Mouse (Mus musculus) bone marrow macrophage, adult 2 months (primary cell): ENCODE data around the gene Rnf4. TPM values are rescaled to one million over a fixed set of nuclear protein-coding genes. Genes with fewer than 3 reads are reported as not detected.

Experiments
- H3K27ac ChIP-seq: 2 replicates; pipeline ENCODE4 v1.5.1; 2012; ENCODE audit warnings: low read depth, low read length; ENCODE audit not compliant: insufficient read depth
- H3K4me1 ChIP-seq: 2 replicates; pipeline ENCODE4 v1.6.1; 2012; ENCODE audit warnings: low read length; ENCODE audit not compliant: control insufficient read depth, insufficient read depth
- H3K4me3 ChIP-seq: 2 replicates; pipeline ENCODE4 v1.5.1; 2012; ENCODE audit warnings: mild to moderate bottlenecking, low read length, moderate library complexity; ENCODE audit not compliant: insufficient read depth
- CTCF ChIP-seq: IDR thresholded peaks from 2 replicates; pipeline ENCODE4 v1.5.1; 2012; ENCODE audit warnings: low read depth, mild to moderate bottlenecking, low read length, moderate library complexity
- POLR2A ChIP-seq: IDR thresholded peaks from 2 replicates; pipeline ENCODE4 v1.6.1; 2012; ENCODE audit warnings: mild to moderate bottlenecking, low read depth, low read length, borderline replicate concordance
- polyA plus RNA-seq: library from polyadenylated mRNA; stranded (reverse); fragments of >200 nt; gene quantifications from 2 replicates; pipeline ENCODE4 v1.2.4, GENCODE M21; 2012; ENCODE audit not compliant: missing spikeins, insufficient read depth, insufficient read length

Gene Rnf4
- polyA plus RNA-seq, 1 experiment = 66.4 TPM

DNA sequence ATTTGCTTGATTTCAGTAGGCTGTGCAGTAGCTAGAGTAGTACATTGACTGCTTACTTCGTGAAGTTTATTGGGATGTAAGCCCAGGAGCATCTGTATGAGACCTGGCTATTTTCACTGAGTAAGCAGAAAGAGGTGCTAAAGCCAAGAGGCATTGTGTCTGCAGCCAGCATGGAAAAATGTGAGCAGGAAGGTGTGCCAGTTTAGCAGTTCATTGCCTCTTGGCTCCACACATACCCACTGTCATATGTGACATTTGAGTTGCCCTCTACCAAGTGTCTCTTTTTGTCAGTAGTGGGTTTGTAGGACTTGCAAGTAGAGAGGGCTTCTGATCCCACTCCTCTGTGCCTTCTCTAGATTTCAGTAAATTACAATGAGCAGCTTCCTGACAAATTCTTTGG lies 62.2 kb downstream of the Rnf4 start:
- H3K27ac ChIP-seq = no peak overlapping the region
- H3K4me3 ChIP-seq = no peak overlapping the region
- peaks cover 22% of the 10 kb centered on the region for H3K4me1 ChIP-seq
- no peak for TF ChIP-seq CTCF
- no peak for TF ChIP-seq POLR2A

Other genes starting within 250 kb of the Rnf4 start
- gene Poln, start 166.8 kb upstream of the Rnf4 start, polyA plus RNA-seq = 0.56 and 1.5 TPM in 2 replicates
- gene Haus3, start 166.8 kb upstream of the Rnf4 start, polyA plus RNA-seq = 25.8 and 33.0 TPM in 2 replicates
- gene Mxd4, start 148.6 kb upstream of the Rnf4 start, polyA plus RNA-seq = 112 and 116 TPM in 2 replicates
- 41.2 and 50.9 TPM in 2 replicates for gene Zfyve28, start 47.8 kb upstream of the Rnf4 start, polyA plus RNA-seq
- gene Cfap99, start 47.7 kb upstream of the Rnf4 start, polyA plus RNA-seq = not detected in 2 replicates
- gene Fam193a, start 33.6 kb downstream of the Rnf4 start, polyA plus RNA-seq = 20.2 and 21.9 TPM in 2 replicates
- gene Tnip2, start 177.7 kb downstream of the Rnf4 start, polyA plus RNA-seq = 34.2 and 43.9 TPM in 2 replicates
- 129 and 132 TPM in 2 replicates for gene Sh3bp2, start 189.5 kb downstream of the Rnf4 start, polyA plus RNA-seq
- 120 and 122 TPM in 2 replicates for gene Add1, start 237.4 kb downstream of the Rnf4 start, polyA plus RNA-seq